ENCODE assay signal across 8 mouse cellular contexts in genomic region chr17:29007243-29007640, GRCm38 (mm10). TPM values are rescaled to one million over a fixed set of nuclear protein-coding genes. Genes with fewer than 3 reads are reported as not detected.
DNase-seq lines count a peak whose midpoint lies in the region; ATAC-seq and TF ChIP-seq lines count a peak whose summit lies in the region.

No protein-coding gene starts in this region.

- no peak for TF ChIP-seq POLR2A in CH12.LX (IDR thresholded peaks at IDR 0.05; ENCODE audit: low read depth, low read length)

- in situ Hi-C loops in CH12.LX (cut with MboI; ENCODE audit: low pct_ligation_motif_present, low pct_unique_long_range_greater_than_20kb, low sequenced_read_pairs): no loop called here

- H3K27me3 ChIP-seq in heart, embryonic 10.5 days (ENCODE audit: insufficient read depth, poor library complexity, severe bottlenecking): no peaks in the 10 kb centered on the region
- H3K27me3 ChIP-seq in CH12.LX (replicated peaks): no peaks in the 10 kb centered on the region
- no peaks in the 10 kb centered on the region for H3K27me3 ChIP-seq in embryonic facial prominence, embryonic 15.5 days
- no peaks in the 10 kb centered on the region for H3K27me3 ChIP-seq in intestine, embryonic 15.5 days (replicated peaks)
- H3K27me3 ChIP-seq in midbrain, postnatal 0 days (ENCODE audit: insufficient read depth, low read length): no peaks in the 10 kb centered on the region

- dilution Hi-C loops in CH12.LX (cut with MboI; ENCODE audit: extremely low pct_ligation_motif_present, extremely low pct_unique_long_range_greater_than_20kb, low sequenced_read_pairs): no loop called here

- H3K9ac ChIP-seq in CH12.LX (ENCODE audit: insufficient read depth, low read depth): peak overlapping the region; percentile 86
- H3K9ac ChIP-seq in embryonic facial prominence, embryonic 15.5 days: peak overlapping the region; percentile 92
- H3K9ac ChIP-seq in intestine, embryonic 15.5 days: peak overlapping the region; percentile 92
- peak overlapping the region; percentile 91 for H3K9ac ChIP-seq in midbrain, postnatal 0 days (replicated peaks; ENCODE audit: low read length, poor library complexity, severe bottlenecking)

- peaks cover 45% of the 10 kb centered on the region for H3K79me2 ChIP-seq in CH12.LX (replicated peaks; ENCODE audit: control insufficient read depth, extremely low read depth, insufficient read depth, poor library complexity, severe bottlenecking)

- DNase-seq in heart, embryonic 10.5 days (ENCODE audit: low spot score): no peak
- no peak for DNase-seq in heart, postnatal 10 days
- DNase-seq in CH12.LX (ENCODE audit: extremely low read depth): no peak
- DNase-seq in midbrain, postnatal 0 days (ENCODE audit: low spot score): no peak
- no peak for DNase-seq in ovary, adult 18-20 months (ENCODE audit: low spot score)

- no peak for TF ChIP-seq RAD21 in CH12.LX (IDR thresholded peaks at IDR 0.05; ENCODE audit: low read depth, low read length)

- H3K4me1 ChIP-seq in heart, embryonic 10.5 days: peaks cover 12% of the 10 kb centered on the region; the same call in 1 of the 2 replicates
- peaks cover 11 to 48% of the 10 kb centered on the region in 2 experiments for H3K4me1 ChIP-seq in CH12.LX (ENCODE audit: control insufficient read depth in 1 of 2, insufficient read depth in 2 of 2)
- H3K4me1 ChIP-seq in embryonic facial prominence, embryonic 15.5 days: peaks cover 24% of the 10 kb centered on the region
- peaks cover 7% of the 10 kb centered on the region; the same call in 1 of the 2 replicates for H3K4me1 ChIP-seq in intestine, embryonic 15.5 days (replicated peaks)
- peaks cover 10% of the 10 kb centered on the region; the same call in 1 of the 2 replicates for H3K4me1 ChIP-seq in midbrain, postnatal 0 days (ENCODE audit: insufficient read depth, low read length)

- H3K4me3 ChIP-seq in heart, embryonic 10.5 days: peak overlapping the region; percentile 92
- H3K4me3 ChIP-seq in CH12.LX (replicated peaks in 1 of 3; ENCODE audit: low read depth in 2 of 3, low read length in 2 of 3, poor library complexity in 1 of 3): peak overlapping the region; percentile 88 to 95 (median 89)
- peak overlapping the region; percentile 98 for H3K4me3 ChIP-seq in embryonic facial prominence, embryonic 15.5 days (replicated peaks)
- peak overlapping the region; percentile 96 for H3K4me3 ChIP-seq in intestine, embryonic 15.5 days (replicated peaks)
- H3K4me3 ChIP-seq in midbrain, postnatal 0 days (ENCODE audit: low read depth, low read length): peak overlapping the region; percentile 80

- TF ChIP-seq EP300 in CH12.LX (IDR thresholded peaks at IDR 0.05; ENCODE audit: low read length): no peak

- TF ChIP-seq CTCF in CH12.LX (conservative IDR thresholded peaks at IDR 0.05 in 1 of 2, IDR thresholded peaks at IDR 0.05 in 1 of 2; ENCODE audit: low read depth in 2 of 2, low read length in 2 of 2): no peak
- TF ChIP-seq CTCF in midbrain, postnatal 0 days (IDR thresholded peaks at IDR 0.05): no peak

- peak overlapping the region; percentile 96 for H3K27ac ChIP-seq in heart, embryonic 10.5 days
- peak overlapping the region; percentile 41 for H3K27ac ChIP-seq in CH12.LX (ENCODE audit: insufficient read depth, low read depth)
- H3K27ac ChIP-seq in embryonic facial prominence, embryonic 15.5 days (replicated peaks): peak overlapping the region; percentile 94
- peak overlapping the region; percentile 91 for H3K27ac ChIP-seq in intestine, embryonic 15.5 days
- peak overlapping the region; percentile 84 for H3K27ac ChIP-seq in midbrain, postnatal 0 days (ENCODE audit: low read depth, low read length)

- no peaks in the 10 kb centered on the region for H3K9me3 ChIP-seq in heart, embryonic 10.5 days
- no peaks in the 10 kb centered on the region for H3K9me3 ChIP-seq in CH12.LX (replicated peaks; ENCODE audit: low read length)
- H3K9me3 ChIP-seq in embryonic facial prominence, embryonic 15.5 days (replicated peaks): no peaks in the 10 kb centered on the region
- H3K9me3 ChIP-seq in intestine, embryonic 15.5 days: no peaks in the 10 kb centered on the region
- H3K9me3 ChIP-seq in midbrain, postnatal 0 days (ENCODE audit: low read length): no peaks in the 10 kb centered on the region

- peak overlapping the region; percentile 99; the same call in 1 of the 2 replicates for H3K4me2 ChIP-seq in CH12.LX (ENCODE audit: insufficient read depth, low read depth, poor library complexity, severe bottlenecking)
- H3K4me2 ChIP-seq in embryonic facial prominence, embryonic 15.5 days (replicated peaks): peak overlapping the region; percentile 76
- peak overlapping the region; percentile 81 for H3K4me2 ChIP-seq in intestine, embryonic 15.5 days (replicated peaks)
- peak overlapping the region; percentile 68 for H3K4me2 ChIP-seq in midbrain, postnatal 0 days (ENCODE audit: low read depth, low read length, poor library complexity, severe bottlenecking)

- H3K36me3 ChIP-seq in heart, embryonic 10.5 days: peaks cover 6% of the 10 kb centered on the region; the same call in 1 of the 2 replicates
- peaks cover 0 to 4% of the 10 kb centered on the region in 2 experiments for H3K36me3 ChIP-seq in CH12.LX (replicated peaks in 1 of 2; ENCODE audit: control insufficient read depth in 1 of 2, insufficient read depth in 1 of 2, low read length in 1 of 2)
- H3K36me3 ChIP-seq in embryonic facial prominence, embryonic 15.5 days: 0 out of 2 replicates have a peak, but pooled peaks cover 6% of the 10 kb centered on the region
- H3K36me3 ChIP-seq in intestine, embryonic 15.5 days: no peaks in the 10 kb centered on the region
- H3K36me3 ChIP-seq in midbrain, postnatal 0 days (ENCODE audit: insufficient read depth, low read length): no peaks in the 10 kb centered on the region

- no peak for ATAC-seq in embryonic facial prominence, embryonic 15.5 days (ENCODE audit: insufficient number of reproducible peaks, low FRiP score, low TSS enrichment, low read depth)
- ATAC-seq in intestine, embryonic 15.5 days: peak; percentile 51
- peak; percentile 50 for ATAC-seq in midbrain, postnatal 0 days (ENCODE audit: low FRiP score)
- no peak for ATAC-seq in activated CD4-positive, CD25-positive, alpha-beta regulatory T cell, adult 4 months

- intact Hi-C loops in heart, postnatal 10 days (cut with DNase I): no loop called here

- WGBS in heart, embryonic 10.5 days: under 1% methylated on average over 19 of the region's 19 CpGs
- WGBS in embryonic facial prominence, embryonic 15.5 days: under 1% methylated on average over 19 of the region's 19 CpGs
- WGBS in intestine, embryonic 15.5 days: under 1% methylated on average over 19 of the region's 19 CpGs
- 0% methylated on average over 19 of the region's 19 CpGs for WGBS in midbrain, postnatal 0 days

TF ChIP-seq in CH12.LX, 34 proteins besides CTCF, POLR2A, EP300 and RAD21:
- TF ChIP-seq SMC3 (IDR thresholded peaks at IDR 0.05; ENCODE audit: low read depth, low read length) (no peak), CHD1 (IDR thresholded peaks at IDR 0.05; ENCODE audit: low read depth, low read length) (0 out of 2 replicates have a peak, but pooled peaks have one; percentile 1), SIN3A (IDR thresholded peaks at IDR 0.05; ENCODE audit: low read length) (peak; percentile 11; the same call in 1 of the 2 replicates), GABPA (IDR thresholded peaks at IDR 0.05; ENCODE audit: insufficient replicate concordance, low read depth, low read length) (no peak)

RNA-seq across cellular contexts. Expression of gene Stk38, which starts 0.6 kb away (rescaled TPM):
- polyA plus RNA-seq in heart, embryonic 10.5 days (2016; fragmentation: Nextera tagmentation; extraction: Ambion mirVana): 92.2 and 93.7 TPM in 2 replicates
- total RNA-seq in heart, postnatal 10 days (2021): 10 to 100 TPM; 53.0 to 57.2 TPM
- 25.9 and 29.0 TPM in 2 replicates for total RNA-seq in CH12.LX (2012; rRNA removed)
- 56.0 and 56.4 TPM in 2 replicates for total RNA-seq in CH12.LX (2014; rRNA removed)
- 50.9 and 56.0 TPM in 2 replicates for polyA plus RNA-seq in CH12.LX (2012; ENCODE audit: insufficient read length, low read depth)
- 111 and 122 TPM in 2 replicates for polyA plus RNA-seq in embryonic facial prominence, embryonic 15.5 days (2015; fragmentation: Nextera tagmentation; extraction: Ambion mirVana)
- 90.0 and 90.7 TPM in 2 replicates for polyA plus RNA-seq in intestine, embryonic 15.5 days (2015; fragmentation: Nextera tagmentation; extraction: Ambion mirVana)
- total RNA-seq in midbrain, postnatal 0 days (2014; rRNA removed): 44.2 and 58.1 TPM in 2 replicates
- 42.1 and 47.9 TPM in 2 replicates for polyA plus RNA-seq in midbrain, postnatal 0 days (2015; fragmentation: Nextera tagmentation; extraction: Ambion mirVana)
- 100 to 1,000 TPM; 196 to 222 TPM for polyA plus RNA-seq in activated CD4-positive, CD25-positive, alpha-beta regulatory T cell, adult 4 months (2017; shearing (Covaris generic))

RNA-seq across cellular contexts. Expression of gene Srsf3, which starts 25.2 kb away (rescaled TPM):
- 433 and 498 TPM in 2 replicates for polyA plus RNA-seq in heart, embryonic 10.5 days (2016; fragmentation: Nextera tagmentation; extraction: Ambion mirVana)
- total RNA-seq in heart, postnatal 10 days (2021): 100 to 1,000 TPM; 152 to 159 TPM
- total RNA-seq in CH12.LX (2012; rRNA removed): 171 and 266 TPM in 2 replicates
- 380 and 479 TPM in 2 replicates for total RNA-seq in CH12.LX (2014; rRNA removed)
- 687 and 712 TPM in 2 replicates for polyA plus RNA-seq in CH12.LX (2012; ENCODE audit: insufficient read length, low read depth)
- 485 and 487 TPM in 2 replicates for polyA plus RNA-seq in embryonic facial prominence, embryonic 15.5 days (2015; fragmentation: Nextera tagmentation; extraction: Ambion mirVana)
- 485 and 544 TPM in 2 replicates for polyA plus RNA-seq in intestine, embryonic 15.5 days (2015; fragmentation: Nextera tagmentation; extraction: Ambion mirVana)
- 119 and 193 TPM in 2 replicates for total RNA-seq in midbrain, postnatal 0 days (2014; rRNA removed)
- 284 and 296 TPM in 2 replicates for polyA plus RNA-seq in midbrain, postnatal 0 days (2015; fragmentation: Nextera tagmentation; extraction: Ambion mirVana)
- 100 to 1,000 TPM; 265 to 364 TPM for polyA plus RNA-seq in activated CD4-positive, CD25-positive, alpha-beta regulatory T cell, adult 4 months (2017; shearing (Covaris generic))

RNA-seq across cellular contexts. Expression of gene Kctd20, which starts 55.5 kb away (rescaled TPM):
- polyA plus RNA-seq in heart, embryonic 10.5 days (2016; fragmentation: Nextera tagmentation; extraction: Ambion mirVana): 80.3 and 85.4 TPM in 2 replicates
- total RNA-seq in heart, postnatal 10 days (2021): 10 to 100 TPM; 63.8 to 76.9 TPM
- 40.1 and 41.3 TPM in 2 replicates for total RNA-seq in CH12.LX (2012; rRNA removed)
- total RNA-seq in CH12.LX (2014; rRNA removed): 62.9 and 68.5 TPM in 2 replicates
- polyA plus RNA-seq in CH12.LX (2012; ENCODE audit: insufficient read length, low read depth): 68.6 and 85.2 TPM in 2 replicates
- 88.2 and 90.9 TPM in 2 replicates for polyA plus RNA-seq in embryonic facial prominence, embryonic 15.5 days (2015; fragmentation: Nextera tagmentation; extraction: Ambion mirVana)
- 64.9 and 68.9 TPM in 2 replicates for polyA plus RNA-seq in intestine, embryonic 15.5 days (2015; fragmentation: Nextera tagmentation; extraction: Ambion mirVana)
- total RNA-seq in midbrain, postnatal 0 days (2014; rRNA removed): 60.0 and 64.9 TPM in 2 replicates
- 63.2 and 63.8 TPM in 2 replicates for polyA plus RNA-seq in midbrain, postnatal 0 days (2015; fragmentation: Nextera tagmentation; extraction: Ambion mirVana)
- 10 to 100 TPM; 32.0 to 47.5 TPM for polyA plus RNA-seq in activated CD4-positive, CD25-positive, alpha-beta regulatory T cell, adult 4 months (2017; shearing (Covaris generic))

Comparison
In these comparisons a context has a peak if more than half of its experiments do, and no peak if none do; other contexts are left out.
1. H3K27ac ChIP-seq: peak in every context shown above with its lines; median percentile 96 in heart, embryonic 10.5 days; 94 in embryonic facial prominence, embryonic 15.5 days; 91 in intestine, embryonic 15.5 days; 84 in midbrain, postnatal 0 days; 41 in CH12.LX.
2. ATAC-seq: peak in intestine, embryonic 15.5 days (single experiment) and midbrain, postnatal 0 days (single experiment); none in embryonic facial prominence, embryonic 15.5 days (single experiment) and activated CD4-positive, CD25-positive, alpha-beta regulatory T cell, adult 4 months (single experiment).
3. Peak in every context shown above with its lines, with median percentiles within 50 percentile points of each other: H3K4me3 ChIP-seq, H3K4me2 ChIP-seq and H3K9ac ChIP-seq.